Mouse (Mus musculus) thymus, adult 2 months (tissue): ENCODE results near the gene Ptrh1. TPM values are rescaled to one million over a fixed set of nuclear protein-coding genes. Genes with fewer than 3 reads are reported as not detected.

Experiments used
- DNase-seq: peaks from one replicate; pipeline ENCODE4 v3.0.0; 2021
- H3K27ac ChIP-seq: fragments of 200-500 bp; 2 replicates; pipeline ENCODE4 v1.5.1; 2012; ENCODE audit warnings: low read length, control low read depth; ENCODE audit not compliant: control insufficient read depth, insufficient read depth
- H3K27me3 ChIP-seq: fragments of 200-500 bp; 2 replicates; pipeline ENCODE4 v1.6.1; 2012; ENCODE audit warnings: mild to moderate bottlenecking, low read length, moderate library complexity, mixed read lengths; ENCODE audit not compliant: control insufficient read depth, insufficient read depth
- H3K36me3 ChIP-seq: fragments of 200-500 bp; 2 replicates; pipeline ENCODE4 v1.6.1; 2012; ENCODE audit warnings: mild to moderate bottlenecking, low read length, moderate library complexity; ENCODE audit not compliant: control insufficient read depth, insufficient read depth
- H3K4me1 ChIP-seq: fragments of 200-500 bp; replicated peaks from 2 replicates; pipeline ENCODE4 v1.6.1; 2012; ENCODE audit warnings: low read length; ENCODE audit not compliant: control insufficient read depth, insufficient read depth
- H3K4me3 ChIP-seq: fragments of 200-500 bp; 2 replicates; pipeline ENCODE4 v1.5.1; 2012; ENCODE audit warnings: mild to moderate bottlenecking, low read length, control low read depth, moderate library complexity; ENCODE audit not compliant: control insufficient read depth, insufficient read depth
- CTCF ChIP-seq: fragments of 200-500 bp; IDR thresholded peaks from 2 replicates; pipeline ENCODE4 v1.5.1; 2012; ENCODE audit warnings: mild to moderate bottlenecking, control low read depth, low read length, moderate library complexity, borderline replicate concordance; ENCODE audit not compliant: control insufficient read depth, poor library complexity, insufficient read depth; ENCODE audit errors: extremely low read depth
- POLR2A ChIP-seq: fragments of 200-500 bp; IDR thresholded peaks from 2 replicates; pipeline ENCODE4 v1.6.1; 2012; ENCODE audit warnings: mild to moderate bottlenecking, low read length, control low read depth, moderate library complexity; ENCODE audit not compliant: control insufficient read depth, poor library complexity, insufficient read depth; ENCODE audit errors: extremely low read depth
- WGBS: fragments of 180-500 bp; shearing (Covaris S2); methylation state at CpG from one replicate; pipeline ENCODE4 v1.1.7; 2018; 5-methylcytosine and 5-hydroxymethylcytosine counted together
- polyA plus RNA-seq: library from polyadenylated mRNA; depleted of rRNA; stranded (reverse); fragments of >200 nt; gene quantifications from 2 replicates; pipeline ENCODE4 v1.2.3, GENCODE M21; 2012; rRNA removed

The Ptrh1 gene
- polyA plus RNA-seq, 1 experiment: 43.4 TPM

- WGBS: 74% methylated on average over 11 of the region's 11 CpGs
- peak; percentile 52 for DNase-seq
- no peaks in the 10 kb centered on the region for H3K27me3 ChIP-seq
Observed at GRCm38 (mm10) chr2:32821041-32821802, 45.6 kb downstream of the Ptrh1 start.

GRCm38 (mm10) chr2:32822643-32823042 lies 47.1 kb downstream of the Ptrh1 start:
- TF ChIP-seq POLR2A (no peak), CTCF (no peak)
- H3K27ac ChIP-seq: no peak overlapping the region
- DNase-seq: no peak
- no peak overlapping the region for H3K4me3 ChIP-seq
- no peaks in the 10 kb centered on the region for H3K27me3 ChIP-seq
- no peaks in the 10 kb centered on the region for H3K4me1 ChIP-seq
- H3K36me3 ChIP-seq: no peaks in the 10 kb centered on the region
- WGBS: 97% methylated on average over 6 of the region's 6 CpGs

More at GRCm38 (mm10) chr2:32821041-32821802, 45.6 kb downstream of the Ptrh1 start:
- Histone ChIP-seq H3K36me3 (no peaks in the 10 kb centered on the region), H3K4me3 (no peak overlapping the region), H3K4me1 (no peaks in the 10 kb centered on the region), H3K27ac (no peak overlapping the region)
- TF ChIP-seq POLR2A: no peak
- TF ChIP-seq CTCF: no peak

- H3K27ac ChIP-seq: no peak overlapping the region
- no peaks in the 10 kb centered on the region for H3K36me3 ChIP-seq
- H3K4me3 ChIP-seq: no peak overlapping the region
- H3K4me1 ChIP-seq: no peaks in the 10 kb centered on the region
- 94% methylated on average over 11 of the region's 11 CpGs for WGBS
- no peaks in the 10 kb centered on the region for H3K27me3 ChIP-seq
- TF ChIP-seq CTCF (no peak), POLR2A (no peak)
- DNase-seq: no peak
Observed at GRCm38 (mm10) chr2:32823153-32823552, 47.6 kb downstream of the Ptrh1 start.

GRCm38 (mm10) chr2:32823579-32824154 lies 48.1 kb downstream of the Ptrh1 start:
- no peak for DNase-seq
- 93% methylated on average over 8 of the region's 8 CpGs for WGBS
- Histone ChIP-seq H3K4me3 (no peak overlapping the region), H3K27me3 (no peaks in the 10 kb centered on the region), H3K36me3 (no peaks in the 10 kb centered on the region), H3K27ac (no peak overlapping the region), H3K4me1 (no peaks in the 10 kb centered on the region)
- no peak for TF ChIP-seq CTCF
- no peak for TF ChIP-seq POLR2A

GRCm38 (mm10) chr2:32824181-32824580 lies 48.6 kb downstream of the Ptrh1 start:
- no peak for TF ChIP-seq CTCF
- Histone ChIP-seq H3K36me3 (no peaks in the 10 kb centered on the region), H3K4me1 (no peaks in the 10 kb centered on the region), H3K27ac (no peak overlapping the region), H3K4me3 (no peak overlapping the region), H3K27me3 (no peaks in the 10 kb centered on the region)
- no peak for DNase-seq
- WGBS: 87% methylated on average over 8 of the region's 8 CpGs

GRCm38 (mm10) chr2:32824778-32825177 lies 49.2 kb downstream of the Ptrh1 start:
- no peak for DNase-seq
- WGBS: 75% methylated on average over 1 of the region's 1 CpGs
- Histone ChIP-seq H3K4me3 (no peak overlapping the region), H3K4me1 (no peaks in the 10 kb centered on the region), H3K27ac (no peak overlapping the region), H3K36me3 (no peaks in the 10 kb centered on the region), H3K27me3 (no peaks in the 10 kb centered on the region)
- TF ChIP-seq POLR2A: no peak
- TF ChIP-seq CTCF: no peak

- no peak for DNase-seq
- H3K4me3 ChIP-seq: no peak overlapping the region
- H3K4me1 ChIP-seq: no peaks in the 10 kb centered on the region
- 99% methylated on average over 6 of the region's 6 CpGs for WGBS
- no peak overlapping the region for H3K27ac ChIP-seq
- H3K36me3 ChIP-seq: no peaks in the 10 kb centered on the region
- TF ChIP-seq POLR2A: no peak
- no peaks in the 10 kb centered on the region for H3K27me3 ChIP-seq
Observed at GRCm38 (mm10) chr2:32825796-32826195, 50.2 kb downstream of the Ptrh1 start.

Other genes starting within 250 kb of the Ptrh1 start
- gene Fam102a, start 240.5 kb upstream of the Ptrh1 start, polyA plus RNA-seq: 57.4 and 66.7 TPM in 2 replicates
- 158 and 173 TPM in 2 replicates for gene Dpm2, start 204.9 kb upstream of the Ptrh1 start, polyA plus RNA-seq
- 0.92 and 1.1 TPM in 2 replicates for gene Pip5kl1, start 201.0 kb upstream of the Ptrh1 start, polyA plus RNA-seq
- gene 9430097D07Rik, start 200.1 kb upstream of the Ptrh1 start, polyA plus RNA-seq: not detected in 2 replicates
- gene St6galnac4, start 188.7 kb upstream of the Ptrh1 start, polyA plus RNA-seq: 29.3 and 34.1 TPM in 2 replicates
- gene St6galnac6, start 176.1 kb upstream of the Ptrh1 start, polyA plus RNA-seq: 18.1 and 25.9 TPM in 2 replicates
- gene Ak1, start 154.0 kb upstream of the Ptrh1 start, polyA plus RNA-seq: 3.6 and 23.5 TPM in 2 replicates
- gene Eng, start 129.2 kb upstream of the Ptrh1 start, polyA plus RNA-seq: 62.1 and 66.1 TPM in 2 replicates
- gene Fpgs, start 71.6 kb upstream of the Ptrh1 start, polyA plus RNA-seq: 61.8 and 65.7 TPM in 2 replicates
- 220 and 239 TPM in 2 replicates for gene Cdk9, start 62.7 kb upstream of the Ptrh1 start, polyA plus RNA-seq
- gene Sh2d3c, start 54.7 kb upstream of the Ptrh1 start, polyA plus RNA-seq: 104 and 106 TPM in 2 replicates
- gene 6330409D20Rik, start 34.8 kb upstream of the Ptrh1 start, polyA plus RNA-seq: 0.20 and 0.27 TPM in 2 replicates
- gene Tor2a, start 18.6 kb upstream of the Ptrh1 start, polyA plus RNA-seq: 169 and 171 TPM in 2 replicates
- gene Ttc16, start 153 bp upstream of the Ptrh1 start, polyA plus RNA-seq: 1.9 and 2.3 TPM in 2 replicates
- 0.11 and 0.27 TPM in 2 replicates for gene Cfap157, start 8.6 kb downstream of the Ptrh1 start, polyA plus RNA-seq
- 6.6 and 8.3 TPM in 2 replicates for gene Stxbp1, start 71.5 kb downstream of the Ptrh1 start, polyA plus RNA-seq
- 20.8 and 22.9 TPM in 2 replicates for gene Fam129b, start 100.3 kb downstream of the Ptrh1 start, polyA plus RNA-seq
- gene Rpl12, start 185.8 kb downstream of the Ptrh1 start, polyA plus RNA-seq: 495 and 552 TPM in 2 replicates
- 13.7 and 15.3 TPM in 2 replicates for gene Lrsam1, start 185.8 kb downstream of the Ptrh1 start, polyA plus RNA-seq
- 29.8 and 32.6 TPM in 2 replicates for gene Slc2a8, start 206.3 kb downstream of the Ptrh1 start, polyA plus RNA-seq